Mouse (Mus musculus): Measurements from ENCODE around the gene Ccdc105. TPM values are rescaled to one million over a fixed set of nuclear protein-coding genes. Genes with fewer than 3 reads are reported as not detected.

Ccdc105 gene
- polyA plus RNA-seq (2012; rRNA removed) (not detected in 2 replicates), polyA plus RNA-seq (2014; fragmentation: Nextera tagmentation; extraction: Ambion mirVana) (not detected in 2 replicates)

DNA sequence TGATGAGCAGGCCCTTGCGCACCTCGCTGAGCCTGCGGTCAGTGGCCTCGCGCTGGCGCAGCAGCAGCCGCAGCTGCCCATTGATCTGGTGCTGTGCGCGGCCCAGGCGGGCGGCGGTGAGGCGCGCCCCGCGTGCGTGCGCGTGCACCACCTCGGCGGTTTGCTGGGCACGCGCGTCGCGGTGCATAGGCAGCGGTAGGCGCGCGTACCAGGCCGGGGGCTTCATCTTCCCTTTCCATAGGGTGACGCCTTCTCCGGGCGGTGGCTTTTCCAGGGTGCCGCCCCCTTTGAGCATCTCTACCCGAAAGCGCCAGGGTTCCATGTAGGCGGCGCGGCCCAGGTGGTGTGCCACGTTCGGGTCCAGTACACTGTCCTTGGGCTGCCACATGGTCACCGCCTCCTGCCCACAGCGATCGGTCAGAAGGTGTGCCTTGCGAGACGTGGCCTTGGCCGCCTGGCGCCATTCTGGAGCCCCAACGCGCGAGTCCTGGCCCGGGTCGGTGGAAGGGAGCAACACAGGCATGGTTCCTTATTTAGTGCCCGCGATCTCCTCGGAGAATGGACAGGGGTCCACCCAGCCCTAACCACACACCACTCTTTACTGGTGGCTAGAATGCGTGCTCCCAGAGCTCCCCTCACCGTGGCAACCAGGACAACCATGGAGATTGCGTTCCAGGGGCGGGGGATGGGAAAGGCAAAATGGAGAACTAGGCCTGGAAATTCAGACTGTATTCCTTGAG lies at the start of gene Ccdc105:
Gene Ccdc105, minus strand, starts transcription at position 614 of the 740 bp plus-strand sequence.
- H3K9me3 ChIP-seq (ENCODE audit: control insufficient read depth, low read length) = no peaks in the 10 kb centered on the region
- ATAC-seq (ENCODE audit: insufficient read depth) = peak; percentile 31; the same call in 1 of the 2 replicates
- WGBS (ENCODE audit: insufficient replicate concordance) = 2% methylated on average over 44 of the region's 61 CpGs
- H3K36me3 ChIP-seq (replicated peaks; ENCODE audit: control insufficient read depth, insufficient read depth, low read depth) = no peaks in the 10 kb centered on the region
- H3K4me1 ChIP-seq (replicated peaks; ENCODE audit: control insufficient read depth in 2 of 2, insufficient read depth in 2 of 2, low read length in 1 of 2) = no peaks in the 10 kb centered on the region; a peak in 1 of 4 replicates
- H3K4me2 ChIP-seq (ENCODE audit: low read depth) = peak within 1 kb of the TSS; percentile 40
- peak within 1 kb of the TSS; percentile 9 to 48; a peak in 3 of 4 replicates for H3K4me3 ChIP-seq (ENCODE audit: insufficient read depth in 1 of 2, low read depth in 2 of 2, low read length in 2 of 2)
- no peak for TF ChIP-seq CTCF (IDR thresholded peaks at IDR 0.05; ENCODE audit: low read depth)
- TF ChIP-seq EP300 (IDR thresholded peaks at IDR 0.05; ENCODE audit: low read depth) = no peak
- DNase-seq (ENCODE audit: low read depth in 3 of 3, low spot score in 3 of 3) = no peak
- no peak within 1 kb of the TSS for H3K9ac ChIP-seq (replicated peaks)
- H3K27me3 ChIP-seq (ENCODE audit: control insufficient read depth, insufficient read depth, low read length) = peaks cover 12% of the 10 kb centered on the region
- H3K27ac ChIP-seq = no peak within 1 kb of the TSS

DNA sequence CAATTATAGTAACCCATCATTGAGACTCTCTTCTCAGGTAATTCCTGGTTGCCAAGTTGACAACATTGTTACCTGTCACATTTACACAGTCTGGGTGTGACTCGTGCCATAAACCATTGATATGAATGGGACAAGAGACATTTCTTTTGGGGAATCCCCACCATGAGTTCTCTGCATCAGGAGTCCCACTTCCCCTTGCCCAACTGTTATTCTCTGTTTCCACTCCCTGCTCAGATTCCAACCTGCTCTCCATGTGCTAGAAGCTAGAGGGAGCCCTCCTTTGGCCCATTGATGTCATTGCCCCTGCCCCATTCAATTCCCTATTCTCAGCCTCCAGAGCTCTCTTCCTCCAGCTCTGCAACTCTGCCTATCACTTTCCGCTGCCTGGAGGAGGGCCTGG lies 48.6 kb upstream of the Ccdc105 start:
- Histone ChIP-seq H3K4me1 (replicated peaks; ENCODE audit: control insufficient read depth in 2 of 2, insufficient read depth in 2 of 2, low read length in 1 of 2) (no peaks in the 10 kb centered on the region), H3K27ac (no peak overlapping the region), H3K4me2 (ENCODE audit: low read depth) (no peak overlapping the region), H3K27me3 (ENCODE audit: control insufficient read depth, insufficient read depth, low read length) (no peaks in the 10 kb centered on the region), H3K36me3 (replicated peaks; ENCODE audit: control insufficient read depth, insufficient read depth, low read depth) (no peaks in the 10 kb centered on the region), H3K9ac (replicated peaks) (no peak overlapping the region), H3K4me3 (ENCODE audit: insufficient read depth in 1 of 2, low read depth in 2 of 2, low read length in 2 of 2) (no peak overlapping the region), H3K9me3 (ENCODE audit: control insufficient read depth, low read length) (no peaks in the 10 kb centered on the region)
- DNase-seq (ENCODE audit: low read depth in 3 of 3, low spot score in 3 of 3) (no peak), ATAC-seq (ENCODE audit: insufficient read depth) (no peak)
- TF ChIP-seq EP300 (IDR thresholded peaks at IDR 0.05; ENCODE audit: low read depth) (no peak), CTCF (IDR thresholded peaks at IDR 0.05; ENCODE audit: low read depth) (no peak)
- 58% methylated on average over 2 of the region's 2 CpGs for WGBS (ENCODE audit: insufficient replicate concordance)

DNA sequence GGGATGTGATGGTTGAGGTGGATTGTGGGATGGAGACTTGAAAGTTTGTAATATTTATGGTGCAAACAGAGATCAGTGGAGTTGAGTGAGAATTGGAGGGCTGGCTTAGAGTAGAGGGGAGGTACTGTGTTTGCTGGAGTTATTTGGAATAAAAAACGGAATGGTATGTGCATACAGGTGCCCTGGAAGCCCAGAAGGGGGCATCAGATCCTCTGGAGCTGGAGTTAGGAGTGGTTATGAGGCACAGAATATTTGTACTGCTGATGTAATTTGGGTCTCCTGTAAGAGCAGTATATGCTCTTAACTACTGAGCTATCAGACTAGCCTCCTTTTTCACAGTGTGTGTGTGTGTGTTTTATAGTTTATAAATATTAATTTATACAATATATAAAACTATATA lies 37.7 kb upstream of the Ccdc105 start:
- H3K4me1 ChIP-seq (replicated peaks; ENCODE audit: control insufficient read depth in 2 of 2, insufficient read depth in 2 of 2, low read length in 1 of 2) = no peaks in the 10 kb centered on the region
- H3K9ac ChIP-seq (replicated peaks) = no peak overlapping the region
- H3K27me3 ChIP-seq (ENCODE audit: control insufficient read depth, insufficient read depth, low read length) = no peaks in the 10 kb centered on the region
- H3K4me2 ChIP-seq (ENCODE audit: low read depth) = no peak overlapping the region
- DNase-seq (ENCODE audit: low read depth in 3 of 3, low spot score in 3 of 3) = no peak
- no peak for ATAC-seq (ENCODE audit: insufficient read depth)
- H3K4me3 ChIP-seq (ENCODE audit: insufficient read depth in 1 of 2, low read depth in 2 of 2, low read length in 2 of 2) = no peak overlapping the region
- H3K36me3 ChIP-seq (replicated peaks; ENCODE audit: control insufficient read depth, insufficient read depth, low read depth) = no peaks in the 10 kb centered on the region
- H3K27ac ChIP-seq = no peak overlapping the region
- no peak for TF ChIP-seq EP300 (IDR thresholded peaks at IDR 0.05; ENCODE audit: low read depth)
- no peak for TF ChIP-seq CTCF (IDR thresholded peaks at IDR 0.05; ENCODE audit: low read depth)
- WGBS (ENCODE audit: insufficient replicate concordance) = 10% methylated on average over 1 of the region's 1 CpGs
- H3K9me3 ChIP-seq (ENCODE audit: control insufficient read depth, low read length) = no peaks in the 10 kb centered on the region

DNA sequence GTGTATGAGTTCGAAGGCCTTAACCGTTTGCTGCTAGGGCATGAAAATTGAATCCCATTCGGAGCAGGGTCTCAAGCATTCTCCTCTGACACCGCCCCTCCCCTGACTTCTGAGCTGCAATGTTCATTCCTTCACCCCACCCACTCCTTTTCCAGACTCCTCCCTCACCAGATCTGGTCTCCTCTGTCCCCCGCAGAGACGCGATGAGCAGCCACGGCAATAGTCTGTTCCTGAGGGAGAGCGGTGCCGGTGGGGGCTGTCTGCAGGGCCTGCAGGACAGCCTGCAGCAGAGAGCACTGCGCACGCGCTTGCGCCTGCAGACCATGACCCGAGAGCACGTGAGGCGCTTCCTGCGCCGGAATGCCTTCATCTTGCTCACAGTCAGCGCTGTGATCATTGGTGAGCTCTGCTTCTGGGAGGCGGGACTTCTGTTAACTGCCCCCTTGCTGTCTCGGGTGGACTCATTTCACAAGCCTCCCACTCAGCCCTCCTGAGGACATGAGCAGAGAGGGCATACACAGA lies 34.8 kb upstream of the Ccdc105 start:
- ATAC-seq (ENCODE audit: insufficient read depth) (no peak), DNase-seq (ENCODE audit: low read depth in 3 of 3, low spot score in 3 of 3) (no peak)
- Histone ChIP-seq H3K4me3 (ENCODE audit: insufficient read depth in 1 of 2, low read depth in 2 of 2, low read length in 2 of 2) (no peak overlapping the region), H3K27me3 (ENCODE audit: control insufficient read depth, insufficient read depth, low read length) (no peaks in the 10 kb centered on the region), H3K4me2 (ENCODE audit: low read depth) (no peak overlapping the region), H3K9ac (replicated peaks) (no peak overlapping the region), H3K36me3 (replicated peaks; ENCODE audit: control insufficient read depth, insufficient read depth, low read depth) (no peaks in the 10 kb centered on the region), H3K9me3 (ENCODE audit: control insufficient read depth, low read length) (no peaks in the 10 kb centered on the region), H3K27ac (no peak overlapping the region), H3K4me1 (replicated peaks; ENCODE audit: control insufficient read depth in 2 of 2, insufficient read depth in 2 of 2, low read length in 1 of 2) (no peaks in the 10 kb centered on the region)
- WGBS (ENCODE audit: insufficient replicate concordance) = 12% methylated on average over 22 of the region's 22 CpGs
- TF ChIP-seq EP300 (IDR thresholded peaks at IDR 0.05; ENCODE audit: low read depth) = no peak
- no peak for TF ChIP-seq CTCF (IDR thresholded peaks at IDR 0.05; ENCODE audit: low read depth)

DNA sequence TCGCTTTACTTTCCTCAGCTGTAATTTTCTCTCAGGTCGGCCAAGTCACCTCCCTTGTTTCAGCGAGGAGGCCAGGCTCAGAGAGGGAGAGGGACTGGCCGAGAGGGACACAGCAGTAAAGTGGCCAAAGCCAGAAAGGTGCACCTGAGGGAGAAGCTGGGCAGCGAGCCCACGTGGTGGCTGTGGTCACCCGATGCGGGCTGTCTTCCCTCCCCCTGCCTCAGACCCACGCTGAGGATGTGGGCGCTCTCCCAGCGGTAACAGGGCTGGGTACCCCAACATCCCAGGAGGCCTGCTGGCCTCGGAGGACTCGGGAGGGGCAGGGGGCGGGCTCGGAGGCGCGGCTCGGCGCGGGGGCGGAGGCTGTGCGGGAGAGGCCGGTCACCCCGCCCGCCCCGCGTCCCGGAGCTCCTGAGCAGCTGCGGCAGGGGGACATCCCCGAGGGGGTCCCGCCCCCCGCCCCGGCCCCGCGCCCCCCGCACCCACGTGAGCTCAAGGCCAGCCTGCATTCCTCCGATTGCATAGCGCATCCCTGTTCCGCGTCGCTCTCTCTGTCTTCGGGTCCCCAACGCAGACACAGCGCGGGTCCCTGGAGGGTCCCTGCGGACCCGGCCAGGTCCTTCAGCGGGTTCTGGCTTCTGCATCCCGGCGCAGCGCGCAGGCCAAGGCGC lies 27.3 kb upstream of the Ccdc105 start, which contains the start of gene Slc1a6:
Gene Slc1a6, plus strand, starts transcription at position 516 of the 671 bp plus-strand sequence.
- H3K4me1 ChIP-seq (replicated peaks; ENCODE audit: control insufficient read depth in 2 of 2, insufficient read depth in 2 of 2, low read length in 1 of 2) = no peaks in the 10 kb centered on the region
- H3K9me3 ChIP-seq (ENCODE audit: control insufficient read depth, low read length) = no peaks in the 10 kb centered on the region
- peak within 1 kb of the TSS; percentile 56 for H3K4me2 ChIP-seq (ENCODE audit: low read depth)
- TF ChIP-seq EP300 (IDR thresholded peaks at IDR 0.05; ENCODE audit: low read depth) (no peak), CTCF (IDR thresholded peaks at IDR 0.05; ENCODE audit: low read depth) (no peak)
- ATAC-seq (ENCODE audit: insufficient read depth) (no peak), DNase-seq (ENCODE audit: low read depth in 3 of 3, low spot score in 3 of 3) (no peak)
- 2% methylated on average over 51 of the region's 54 CpGs for WGBS (ENCODE audit: insufficient replicate concordance)
- H3K4me3 ChIP-seq (ENCODE audit: insufficient read depth in 1 of 2, low read depth in 2 of 2, low read length in 2 of 2) = peak within 1 kb of the TSS; percentile 22 to 34
- peaks cover 7% of the 10 kb centered on the region for H3K27me3 ChIP-seq (ENCODE audit: control insufficient read depth, insufficient read depth, low read length)
- no peak within 1 kb of the TSS for H3K27ac ChIP-seq
- no peaks in the 10 kb centered on the region for H3K36me3 ChIP-seq (replicated peaks; ENCODE audit: control insufficient read depth, insufficient read depth, low read depth)
- H3K9ac ChIP-seq (replicated peaks) = no peak within 1 kb of the TSS

All from liver, embryonic 14.5 days (tissue).